Mouse (Mus musculus) heart, adult 9 months (tissue): ENCODE results near the gene Zcchc13.

Source experiments
- DNase-seq, 2 experiments: peaks; one replicate each; pipeline ENCODE4 v3.0.0; 2022; ENCODE audit warnings: low spot score in 2 of 2

Gene Zcchc13

DNA sequence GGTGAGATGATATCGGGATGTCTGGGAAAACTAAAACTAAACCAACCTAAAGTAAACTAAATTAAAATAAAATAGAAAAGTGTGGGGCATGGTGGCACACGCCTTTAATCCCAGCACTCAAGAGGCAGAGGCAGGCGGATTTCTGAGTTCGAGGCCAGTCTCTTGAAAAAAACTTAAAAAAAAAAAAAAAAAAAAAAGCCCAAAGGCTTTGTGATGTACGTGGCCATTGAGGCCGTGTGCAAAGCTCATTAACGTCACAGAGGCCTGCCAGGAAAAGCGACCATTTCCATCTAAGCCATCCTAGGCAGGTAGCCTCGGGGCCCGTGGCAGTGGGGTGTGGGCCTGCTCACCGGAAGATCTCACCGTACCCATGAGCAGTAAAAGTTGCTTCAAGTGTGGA is at the start of gene Zcchc13:
Zcchc13 (plus strand) TSS at position 284 of the 400 bp plus-strand sequence.
- DNase-seq, result no peak

- DNase-seq, result no peak
Observed at GRCm38 (mm10) chrX:103584262-103584661, 46.1 kb upstream of the Zcchc13 start.

GRCm38 (mm10) chrX:103592056-103592455 is 38.3 kb upstream of the Zcchc13 start:
- no peak for DNase-seq

DNA sequence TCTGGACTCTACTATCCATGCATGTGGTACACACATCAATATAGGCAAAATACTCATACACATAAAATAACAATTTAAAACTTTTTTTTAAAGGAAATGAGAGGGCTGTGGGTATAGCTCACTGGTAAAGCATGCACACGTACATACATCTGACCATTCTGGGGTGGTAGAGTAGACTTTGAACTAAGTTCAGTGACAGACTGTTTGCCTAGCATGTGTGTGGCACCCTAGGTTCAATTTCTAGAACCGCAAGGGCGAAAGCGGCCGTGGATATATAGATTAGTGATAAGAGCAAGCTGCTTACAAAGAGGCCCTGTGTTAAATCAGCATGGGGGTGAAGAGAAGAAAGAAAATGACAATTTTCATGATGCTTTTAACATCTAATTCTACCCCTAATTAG is 27.8 kb upstream of the Zcchc13 start:
- no peak for DNase-seq

DNA sequence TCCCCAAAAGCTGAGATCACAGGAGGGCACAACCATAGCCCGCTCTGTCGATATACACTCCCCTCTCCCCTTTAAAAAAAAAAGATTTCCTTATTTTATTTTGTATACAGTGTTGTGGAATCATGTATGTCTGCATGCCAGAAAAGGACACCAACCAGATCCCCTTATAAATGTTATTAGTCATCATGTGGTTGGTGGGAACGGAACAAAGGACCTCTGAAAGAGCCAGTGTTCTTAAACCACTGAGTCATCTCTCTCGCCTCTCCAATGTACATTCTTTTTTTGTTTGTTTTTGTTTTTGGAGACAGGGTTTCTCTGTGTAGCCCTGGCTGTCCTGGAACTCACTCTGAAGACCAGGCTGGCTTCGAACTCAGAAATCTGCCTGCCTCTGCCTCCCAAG is 26.2 kb upstream of the Zcchc13 start:
- DNase-seq, result no peak

GRCm38 (mm10) chrX:103605473-103605872 is 24.9 kb upstream of the Zcchc13 start:
- DNase-seq, result no peak

DNA sequence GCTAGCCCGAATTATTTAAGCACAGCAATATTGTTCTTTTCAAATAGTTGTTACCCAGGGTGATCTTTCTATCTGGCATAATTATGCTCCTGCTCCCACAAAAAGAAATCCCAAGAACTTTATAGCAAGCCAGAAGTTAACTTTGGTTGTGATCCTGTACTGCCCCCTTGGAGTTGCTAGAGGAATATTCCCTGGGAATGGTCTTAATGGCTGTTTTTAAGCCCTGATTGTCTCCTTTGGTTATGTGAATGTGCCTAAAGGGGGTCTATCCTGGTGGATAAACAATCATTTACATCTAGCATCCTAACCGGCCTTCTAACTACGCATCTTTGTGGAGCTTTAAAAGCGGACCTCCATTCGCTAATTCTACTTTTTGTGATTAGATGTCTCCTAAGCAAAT is 20.0 kb upstream of the Zcchc13 start:
- no peak for DNase-seq

GRCm38 (mm10) chrX:103611462-103611861 is 18.9 kb upstream of the Zcchc13 start:
- no peak for DNase-seq

GRCm38 (mm10) chrX:103614700-103615233 is 15.6 kb upstream of the Zcchc13 start:
- DNase-seq, result no peak

DNA sequence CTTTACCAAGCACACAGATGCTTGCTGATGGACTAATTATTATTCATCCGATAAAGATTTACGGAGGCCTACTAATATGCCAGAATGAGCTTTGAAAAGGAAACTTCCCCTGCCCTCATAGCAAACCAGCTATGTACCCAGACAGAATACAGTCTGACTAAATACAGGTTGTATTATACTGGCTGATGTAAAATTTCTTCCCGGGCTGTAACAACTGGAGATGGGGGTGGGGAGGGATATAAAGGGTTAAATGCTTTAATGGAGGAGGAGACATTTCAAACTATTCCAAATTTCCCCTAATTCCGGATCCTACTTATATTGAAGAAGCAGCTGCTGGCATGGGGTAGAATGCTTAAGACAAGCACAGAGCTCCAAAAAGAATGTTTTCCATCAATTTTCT is 14.9 kb upstream of the Zcchc13 start:
- no peak for DNase-seq

DNA sequence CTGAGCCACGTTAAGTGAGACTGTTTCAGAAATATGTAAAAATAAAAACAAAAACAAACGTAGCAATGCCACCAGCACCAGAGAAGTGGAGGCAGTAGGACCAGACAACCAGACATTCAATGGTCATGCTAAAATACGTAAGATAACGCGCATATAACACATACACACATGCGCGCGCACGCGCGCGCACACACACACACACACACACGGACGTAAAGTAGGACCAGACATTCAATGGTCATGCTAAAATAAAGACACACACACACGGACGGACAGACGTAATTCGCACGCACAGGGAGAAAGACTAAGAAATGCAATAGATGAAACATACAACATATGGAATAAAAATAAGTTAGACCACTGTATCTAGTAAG is 14.2 kb upstream of the Zcchc13 start:
- DNase-seq, result peak; percentile 16 to 31

DNA sequence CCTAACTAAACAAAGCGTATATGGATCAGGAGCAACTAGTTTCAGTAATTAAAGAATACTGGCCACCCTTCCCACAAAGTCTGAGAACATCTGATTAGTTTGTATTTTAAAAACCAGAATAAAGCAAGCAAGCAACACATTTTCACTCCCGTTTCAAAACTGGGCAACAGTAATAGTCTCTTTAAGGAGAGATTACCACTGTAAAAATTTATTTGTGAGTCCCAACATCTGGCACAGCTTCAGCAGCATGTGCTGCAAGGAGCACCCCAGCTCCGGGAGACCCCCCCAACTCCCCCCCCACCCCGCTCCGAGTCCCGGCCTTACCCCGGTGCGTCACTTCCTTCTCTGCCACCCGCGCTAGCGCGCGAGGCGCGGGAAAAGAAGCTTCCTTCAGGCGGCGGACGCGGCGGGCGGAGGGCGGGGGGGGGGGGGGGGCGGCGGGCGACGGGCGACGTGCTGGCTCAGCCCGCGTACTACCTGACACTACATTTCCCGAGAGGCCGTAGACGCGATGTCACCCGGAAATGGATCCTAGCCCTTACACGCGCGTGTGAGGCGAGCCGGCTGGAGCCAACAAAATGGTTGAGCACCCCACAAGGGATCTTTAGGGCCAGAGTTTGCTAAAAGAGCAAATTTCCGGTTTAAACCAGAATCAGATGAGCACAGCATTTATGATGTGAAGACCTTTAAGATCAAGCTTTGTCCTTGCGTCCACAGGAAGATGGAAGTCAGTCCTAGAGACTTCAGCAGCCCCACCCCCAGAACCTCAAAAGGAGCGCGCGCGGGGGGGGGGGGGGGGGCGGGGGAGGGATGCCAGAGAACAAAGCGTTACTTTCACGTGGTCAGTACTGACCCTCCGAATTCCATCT is 13.6 kb upstream of the Zcchc13 start:
- peak; percentile 82 to 92 for DNase-seq

DNA sequence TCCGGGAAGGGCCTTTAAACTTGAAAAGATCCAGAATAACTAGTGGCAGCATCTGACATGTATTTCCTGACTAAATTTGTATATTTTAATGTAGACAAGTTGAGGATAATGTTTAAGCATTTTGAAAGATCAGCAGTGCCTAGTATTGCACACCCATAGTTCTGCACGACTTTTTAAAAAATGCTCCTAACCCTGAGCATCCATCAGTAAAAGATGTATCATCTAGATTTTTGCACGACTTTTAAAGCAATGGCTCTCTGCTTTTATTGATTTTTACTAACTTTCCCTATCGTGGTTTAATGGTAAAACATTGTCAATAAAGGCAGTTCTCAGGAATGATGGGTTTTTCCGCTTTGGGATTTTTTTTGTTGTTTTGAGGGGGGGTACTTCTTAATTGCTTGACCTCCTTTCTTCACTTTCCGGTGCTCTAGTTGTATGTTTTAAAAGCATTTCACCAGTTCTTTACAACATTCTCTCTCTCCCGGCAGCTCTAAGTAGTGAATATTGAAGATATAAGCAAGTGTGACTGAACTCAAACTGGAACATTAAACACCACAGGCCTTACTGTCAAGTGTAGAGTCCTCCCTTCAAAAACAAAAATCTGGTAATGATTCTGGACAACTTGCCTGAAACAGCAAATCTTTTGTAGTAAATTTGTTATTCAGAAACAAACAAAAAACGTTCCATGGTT is 12.8 kb upstream of the Zcchc13 start:
- no peak for DNase-seq

DNA sequence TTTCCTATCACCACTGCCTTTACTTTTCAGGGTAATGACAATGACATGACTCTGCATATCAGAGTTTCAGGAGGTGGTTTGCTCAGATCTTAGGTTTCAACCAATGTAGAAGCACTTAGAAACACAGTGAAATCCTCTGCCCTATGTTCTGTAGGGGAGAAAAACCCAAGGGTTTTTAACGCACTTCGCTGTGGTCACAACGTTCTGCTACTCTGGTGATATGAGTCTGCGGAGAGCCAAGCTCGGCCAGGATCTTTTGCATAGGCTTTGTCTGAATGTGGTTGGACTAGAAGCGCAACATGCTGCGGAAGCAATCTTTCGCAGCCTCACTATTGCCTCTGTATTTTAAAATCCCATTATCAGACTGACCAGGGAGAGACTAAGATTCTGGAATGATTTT is 8.6 kb upstream of the Zcchc13 start:
- no peak for DNase-seq

GRCm38 (mm10) chrX:103622260-103622934 is 8.0 kb upstream of the Zcchc13 start:
- DNase-seq, result peak; percentile 96 to 98

DNA sequence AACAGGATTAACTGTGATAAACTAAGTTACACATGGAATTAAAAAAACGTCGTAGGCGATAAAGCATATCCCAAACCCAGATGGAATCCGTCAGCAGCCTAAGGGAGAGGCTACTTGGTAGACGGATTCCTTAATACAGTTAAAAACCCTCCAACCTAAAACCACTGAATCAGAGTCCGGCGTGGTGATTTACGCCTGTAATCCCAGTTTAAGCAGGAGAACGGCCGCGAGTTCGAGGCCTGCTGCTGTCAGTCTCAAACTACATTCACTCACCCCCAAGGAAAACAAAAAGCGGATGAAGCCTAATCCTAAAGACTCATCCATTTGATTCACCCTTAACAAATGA is 7.5 kb upstream of the Zcchc13 start:
- DNase-seq, result peak in 1 of 2 experiments; percentile 27

DNA sequence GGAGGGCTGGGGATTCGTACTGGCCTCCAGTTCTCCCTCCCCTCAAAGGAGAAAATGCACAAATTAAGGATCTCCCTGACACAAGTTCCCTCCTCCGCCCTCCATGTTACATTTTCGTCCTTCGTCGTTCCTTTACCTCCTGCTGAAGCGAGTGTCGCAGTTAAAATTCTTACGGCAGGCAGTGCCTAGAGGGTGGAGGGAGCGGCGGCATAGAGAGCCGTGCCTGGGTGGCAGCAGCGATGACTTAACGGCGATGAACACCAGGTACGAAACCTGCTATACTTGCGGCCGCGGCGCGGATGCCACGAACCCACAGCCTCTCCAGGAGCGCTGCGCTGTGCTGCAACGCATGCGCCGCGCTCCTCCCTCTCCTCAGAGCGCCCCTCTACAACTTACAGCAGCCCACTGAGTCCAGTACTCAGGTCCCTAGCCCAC is 7.0 kb upstream of the Zcchc13 start:
- peak in 1 of 2 experiments; percentile 14 for DNase-seq

- DNase-seq, result peak in 1 of 2 experiments; percentile 13
Observed at GRCm38 (mm10) chrX:103624426-103625168, 5.8 kb upstream of the Zcchc13 start.

DNA sequence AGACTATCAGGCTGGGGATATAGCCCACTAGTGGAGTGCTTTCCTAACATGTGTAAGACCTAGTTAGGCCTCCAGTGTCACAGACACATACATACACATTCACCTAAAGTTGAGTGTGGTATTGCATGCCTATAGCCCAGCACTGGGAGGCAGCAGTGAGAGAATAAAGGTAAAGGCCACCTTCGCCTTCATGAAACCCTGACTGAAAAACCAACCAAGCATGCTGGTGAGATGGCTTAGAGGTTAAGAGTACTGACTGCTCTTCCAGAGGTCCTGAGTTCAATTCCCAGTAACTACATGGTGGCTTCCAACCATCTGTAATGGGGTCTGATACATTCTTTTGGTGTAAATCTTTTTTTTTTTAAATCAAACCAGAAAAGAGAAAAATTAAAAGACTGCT is 1.5 kb upstream of the Zcchc13 start:
- DNase-seq, result no peak

- no peak for DNase-seq
Observed at GRCm38 (mm10) chrX:103633895-103634294, 3.5 kb downstream of the Zcchc13 start.

DNA sequence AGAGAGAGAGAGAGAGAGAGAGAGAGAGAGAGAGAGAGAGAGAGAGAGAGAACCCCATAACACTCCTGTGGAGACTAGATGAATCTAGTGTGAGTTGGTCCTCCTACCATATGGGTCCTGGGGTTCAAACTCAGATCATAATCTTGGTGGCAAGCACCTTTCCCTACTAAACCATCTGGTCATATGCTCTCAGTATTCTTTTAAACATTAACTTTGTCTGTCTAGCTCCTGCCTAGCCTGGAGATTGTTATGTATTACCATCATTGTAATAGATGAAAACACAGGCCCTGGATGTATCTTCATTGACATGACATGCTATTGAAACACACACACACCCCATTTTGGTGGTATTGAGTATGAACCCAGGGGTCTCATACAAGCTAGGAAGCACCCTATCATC is 5.6 kb downstream of the Zcchc13 start:
- DNase-seq, result no peak

DNA sequence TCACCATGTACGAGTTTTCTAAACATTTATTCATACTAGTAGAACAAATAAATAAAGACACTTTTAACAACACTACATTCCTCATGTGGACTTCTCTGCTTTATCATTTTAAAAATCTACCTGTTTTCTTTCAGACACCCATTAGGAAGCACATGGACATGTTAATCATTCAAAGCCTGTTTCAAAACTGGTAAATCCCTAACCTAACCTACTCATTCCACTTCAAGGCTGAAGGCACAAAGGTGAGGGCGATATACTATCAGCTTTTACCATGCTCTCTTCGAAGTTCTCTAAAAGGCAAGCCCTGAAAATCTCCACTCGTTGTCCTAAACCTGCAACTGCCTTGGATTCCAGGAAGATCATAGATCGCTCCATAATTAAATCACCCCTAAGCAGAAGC is 8.2 kb downstream of the Zcchc13 start:
- no peak for DNase-seq
